Mouse (Mus musculus): ENCODE measurements around the gene Fgfr1op.
"Not testable (repeated sequence)": the region's sequence is repeated elsewhere in the genome, so short reads cannot be mapped to it uniquely, and the experiment has no call there.

DNA sequence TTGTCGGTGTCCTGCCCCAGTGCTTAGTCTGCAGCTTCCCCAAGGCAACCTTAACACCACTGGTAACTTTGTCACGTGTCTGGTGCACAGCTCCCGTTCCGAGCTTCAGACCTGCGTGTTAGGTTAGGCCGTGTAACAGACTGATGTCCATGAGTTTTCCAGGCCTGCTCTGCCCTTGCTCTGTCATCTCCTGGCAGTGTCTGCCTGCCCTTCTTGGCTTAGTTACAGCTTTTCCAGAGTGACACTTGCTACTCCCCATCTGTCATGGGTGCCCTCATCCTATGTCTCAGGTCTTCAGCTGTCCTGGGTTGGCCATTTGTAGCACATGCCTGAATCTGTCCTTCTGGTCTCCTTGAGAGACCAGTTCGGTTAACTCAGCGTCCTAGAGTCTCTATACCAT, 2.1 kb downstream of the Fgfr1op start:
- TF ChIP-seq MXI1 (IDR thresholded peaks at IDR 0.05; ENCODE audit: low read depth, low read length); ELF1 (IDR thresholded peaks at IDR 0.05; ENCODE audit: low read depth, low read length); CTCF (IDR thresholded peaks at IDR 0.05 in 2 of 3, conservative IDR thresholded peaks at IDR 0.05 in 1 of 3; ENCODE audit: control insufficient read depth in 1 of 3, insufficient read depth in 1 of 3, low read depth in 2 of 3, low read length in 3 of 3, poor library complexity in 1 of 3, severe bottlenecking in 1 of 3); MEF2A (IDR thresholded peaks at IDR 0.05; ENCODE audit: extremely low read depth, insufficient replicate concordance, low read depth, low read length, poor library complexity, severe bottlenecking); ETS1 (IDR thresholded peaks at IDR 0.05; ENCODE audit: low read depth, low read length); SIN3A (IDR thresholded peaks at IDR 0.05; ENCODE audit: low read length); JUND (IDR thresholded peaks at IDR 0.05; ENCODE audit: low read depth, low read length); POLR2A (IDR thresholded peaks at IDR 0.05; ENCODE audit: control insufficient read depth in 1 of 2, insufficient read depth in 1 of 2, low read depth in 1 of 2, low read length in 2 of 2, poor library complexity in 1 of 2); E2F4 (IDR thresholded peaks at IDR 0.05; ENCODE audit: borderline replicate concordance, low read depth, low read length); NRF1 (IDR thresholded peaks at IDR 0.05; ENCODE audit: insufficient read depth, low read depth, low read length, poor library complexity, severe bottlenecking); USF1 (IDR thresholded peaks at IDR 0.05; ENCODE audit: low read depth, low read length): not testable (repeated sequence)
